Mouse (Mus musculus) heart, embryonic 16.5 days (tissue): ENCODE data around the gene Dip2b. TPM values are rescaled to one million over a fixed set of nuclear protein-coding genes. Genes with fewer than 3 reads are reported as not detected.

ENCODE experiments used
- ATAC-seq: fragments of 200-750 bp; cut with Nextera tagmentation; replicated peaks from 2 replicates; pipeline ENCODE4 v1.8.0; 2017; ENCODE audit warnings: moderate number of reproducible peaks; ENCODE audit not compliant: insufficient read depth, low FRiP score; ENCODE audit errors: extremely low read depth
- H3K27ac ChIP-seq: fragments of 300-500 bp; sonication (generic); 2 replicates; pipeline ENCODE4 v1.5.1; 2014; ENCODE audit warnings: mild to moderate bottlenecking, low read length, control low read depth, moderate library complexity
- H3K27me3 ChIP-seq: fragments of 300-500 bp; sonication (generic); 2 replicates; pipeline ENCODE4 v1.6.1; 2014; ENCODE audit warnings: low read length, mixed read lengths; ENCODE audit not compliant: control insufficient read depth, insufficient read depth
- H3K36me3 ChIP-seq: fragments of 300-500 bp; sonication (generic); 2 replicates; pipeline ENCODE4 v1.6.1; 2014; ENCODE audit not compliant: control insufficient read depth, insufficient read depth
- H3K4me1 ChIP-seq: fragments of 300-500 bp; sonication (generic); 2 replicates; pipeline ENCODE4 v1.6.1; 2014; ENCODE audit warnings: low read length, mixed read lengths; ENCODE audit not compliant: control insufficient read depth, insufficient read depth
- H3K4me2 ChIP-seq: fragments of 300-500 bp; sonication (generic); 2 replicates; pipeline ENCODE4 v1.6.1; 2014; ENCODE audit warnings: low read depth, mild to moderate bottlenecking, control low read depth, low read length
- H3K4me3 ChIP-seq: fragments of 300-500 bp; sonication (generic); 2 replicates; pipeline ENCODE4 v1.5.1; 2014; ENCODE audit warnings: mild to moderate bottlenecking, control low read depth, low read length
- H3K9ac ChIP-seq: fragments of 300-500 bp; sonication (generic); 2 replicates; pipeline ENCODE4 v1.6.1; 2014; ENCODE audit warnings: low read length, control low read depth
- H3K9me3 ChIP-seq: fragments of 300-500 bp; sonication (generic); replicated peaks from 2 replicates; pipeline ENCODE4 v1.6.1; 2016; ENCODE audit warnings: low read length; ENCODE audit not compliant: control insufficient read depth
- WGBS: fragments of 180-500 bp; shearing (Covaris S2); extraction: QIAGEN DNeasy Blood & Tissue Kit; methylation state at CpG from one replicate; pipeline ENCODE4 v1.1.7; 2014; 5-methylcytosine and 5-hydroxymethylcytosine counted together
- polyA plus RNA-seq: library from polyadenylated mRNA; unstranded; fragments of >200 nt; fragmentation: Nextera tagmentation; extraction: Ambion mirVana; gene quantifications from 2 replicates; pipeline ENCODE4 v1.2.1, GENCODE M21; 2015

Gene Dip2b
- polyA plus RNA-seq, 1 experiment from 2014 or later = 14.1 TPM

GRCm38 (mm10) chr15:100145917-100146316 lies 107.5 kb downstream of the Dip2b start:
- Histone ChIP-seq H3K36me3 (peaks cover 5% of the 10 kb centered on the region), H3K27me3 (no peaks in the 10 kb centered on the region), H3K4me1 (peaks cover 8% of the 10 kb centered on the region), H3K4me3 (no peak overlapping the region), H3K9me3 (no peaks in the 10 kb centered on the region), H3K27ac (no peak overlapping the region; the same call in 1 of the 2 replicates), H3K4me2 (no peak overlapping the region), H3K9ac (no peak overlapping the region)
- WGBS = 56% methylated on average over 3 of the region's 3 CpGs
- no peak; the same call in 1 of the 2 replicates for ATAC-seq

- H3K4me1 ChIP-seq = peaks cover 4% of the 10 kb centered on the region
- no peak for ATAC-seq
- H3K27me3 ChIP-seq = no peaks in the 10 kb centered on the region
- peaks cover 11% of the 10 kb centered on the region for H3K36me3 ChIP-seq
- no peaks in the 10 kb centered on the region for H3K9me3 ChIP-seq
- WGBS = 46% methylated on average over 4 of the region's 4 CpGs
- H3K4me3 ChIP-seq = no peak overlapping the region
- H3K27ac ChIP-seq = no peak overlapping the region
- H3K9ac ChIP-seq = no peak overlapping the region
- H3K4me2 ChIP-seq = no peak overlapping the region
Observed at GRCm38 (mm10) chr15:100150593-100150992, 112.1 kb downstream of the Dip2b start.

GRCm38 (mm10) chr15:100152321-100152720 lies 113.9 kb downstream of the Dip2b start:
- Histone ChIP-seq H3K27ac (no peak overlapping the region), H3K9me3 (no peaks in the 10 kb centered on the region), H3K4me2 (no peak overlapping the region), H3K9ac (no peak overlapping the region), H3K36me3 (peaks cover 11% of the 10 kb centered on the region), H3K4me1 (peaks cover 4% of the 10 kb centered on the region), H3K4me3 (no peak overlapping the region), H3K27me3 (no peaks in the 10 kb centered on the region)
- ATAC-seq = no peak
- 83% methylated on average over 3 of the region's 3 CpGs for WGBS

GRCm38 (mm10) chr15:100153024-100153423 lies 114.6 kb downstream of the Dip2b start:
- no peaks in the 10 kb centered on the region for H3K9me3 ChIP-seq
- 76% methylated on average over 3 of the region's 3 CpGs for WGBS
- peaks cover 4% of the 10 kb centered on the region for H3K4me1 ChIP-seq
- no peak overlapping the region for H3K27ac ChIP-seq
- no peaks in the 10 kb centered on the region for H3K27me3 ChIP-seq
- no peak overlapping the region for H3K9ac ChIP-seq
- ATAC-seq = no peak
- H3K4me2 ChIP-seq = no peak overlapping the region
- H3K36me3 ChIP-seq = peaks cover 11% of the 10 kb centered on the region
- H3K4me3 ChIP-seq = no peak overlapping the region

- Histone ChIP-seq H3K9ac (no peak overlapping the region), H3K27me3 (no peaks in the 10 kb centered on the region), H3K27ac (no peak overlapping the region), H3K9me3 (no peaks in the 10 kb centered on the region), H3K36me3 (peaks cover 17% of the 10 kb centered on the region), H3K4me3 (no peak overlapping the region), H3K4me2 (no peak overlapping the region), H3K4me1 (peaks cover 6% of the 10 kb centered on the region)
- WGBS = 75% methylated on average over 4 of the region's 4 CpGs
- no peak for ATAC-seq
Observed at GRCm38 (mm10) chr15:100156095-100156707, 117.7 kb downstream of the Dip2b start.

GRCm38 (mm10) chr15:100156781-100157470 lies 118.5 kb downstream of the Dip2b start:
- ATAC-seq = peak; percentile 37; the same call in 1 of the 2 replicates
- H3K4me1 ChIP-seq = peaks cover 6% of the 10 kb centered on the region
- H3K9me3 ChIP-seq = no peaks in the 10 kb centered on the region
- 67% methylated on average over 10 of the region's 10 CpGs for WGBS
- H3K4me3 ChIP-seq = no peak overlapping the region
- no peaks in the 10 kb centered on the region for H3K27me3 ChIP-seq
- peak overlapping the region; percentile 46; the same call in 1 of the 2 replicates for H3K27ac ChIP-seq
- H3K36me3 ChIP-seq = peaks cover 22% of the 10 kb centered on the region
- no peak overlapping the region for H3K4me2 ChIP-seq
- no peak overlapping the region for H3K9ac ChIP-seq

- Histone ChIP-seq H3K27ac (no peak overlapping the region), H3K9ac (no peak overlapping the region), H3K27me3 (no peaks in the 10 kb centered on the region), H3K4me2 (no peak overlapping the region), H3K9me3 (no peaks in the 10 kb centered on the region), H3K4me3 (no peak overlapping the region), H3K4me1 (peaks cover 6% of the 10 kb centered on the region), H3K36me3 (peaks cover 28% of the 10 kb centered on the region)
- no peak for ATAC-seq
- 59% methylated on average over 10 of the region's 10 CpGs for WGBS
Observed at GRCm38 (mm10) chr15:100158985-100159384, 120.5 kb downstream of the Dip2b start.

- peaks cover 25% of the 10 kb centered on the region for H3K36me3 ChIP-seq
- no peak overlapping the region for H3K27ac ChIP-seq
- H3K9ac ChIP-seq = no peak overlapping the region
- no peaks in the 10 kb centered on the region for H3K27me3 ChIP-seq
- ATAC-seq = no peak
- H3K4me1 ChIP-seq = peaks cover 9% of the 10 kb centered on the region
- H3K4me2 ChIP-seq = no peak overlapping the region
- WGBS = 85% methylated on average over 6 of the region's 6 CpGs
- H3K4me3 ChIP-seq = no peak overlapping the region
- no peaks in the 10 kb centered on the region for H3K9me3 ChIP-seq
Observed at GRCm38 (mm10) chr15:100161747-100162280, 123.3 kb downstream of the Dip2b start.

- 87% methylated on average over 3 of the region's 3 CpGs for WGBS
- H3K36me3 ChIP-seq = peaks cover 29% of the 10 kb centered on the region
- no peaks in the 10 kb centered on the region for H3K27me3 ChIP-seq
- H3K9ac ChIP-seq = no peak overlapping the region
- H3K9me3 ChIP-seq = no peaks in the 10 kb centered on the region
- H3K4me3 ChIP-seq = no peak overlapping the region
- H3K27ac ChIP-seq = no peak overlapping the region
- peaks cover 15% of the 10 kb centered on the region for H3K4me1 ChIP-seq
- H3K4me2 ChIP-seq = no peak overlapping the region
- no peak for ATAC-seq
Observed at GRCm38 (mm10) chr15:100163381-100164051, 125.1 kb downstream of the Dip2b start.
